Mouse (Mus musculus): ENCODE results near the gene Rora. TPM values are rescaled to one million over a fixed set of nuclear protein-coding genes. Genes with fewer than 3 reads are reported as not detected.

Gene Rora
- polyA plus RNA-seq, 1 experiment: 4.7 TPM

- Histone ChIP-seq H3K4me3 (ENCODE audit: control insufficient read depth, insufficient read depth, low read length) (no peak overlapping the region), H3K36me3 (ENCODE audit: control insufficient read depth, insufficient read depth, low read length) (no peaks in the 10 kb centered on the region), H3K4me1 (replicated peaks; ENCODE audit: control insufficient read depth, insufficient read depth, low read length) (peaks cover 18% of the 10 kb centered on the region; the same call in 1 of the 2 replicates), H3K27me3 (ENCODE audit: control insufficient read depth, insufficient read depth, low read length) (no peaks in the 10 kb centered on the region), H3K27ac (ENCODE audit: control insufficient read depth, insufficient read depth, low read length) (no peak overlapping the region)
- TF ChIP-seq POLR2A (IDR thresholded peaks at IDR 0.05; ENCODE audit: control insufficient read depth, extremely low read depth, insufficient read depth, low read length, poor library complexity) (no peak), CTCF (IDR thresholded peaks at IDR 0.05; ENCODE audit: borderline replicate concordance, control insufficient read depth, extremely low read depth, insufficient read depth, low read length, poor library complexity) (no peak)
- no peak for DNase-seq
- WGBS: 49% methylated on average over 3 of the region's 3 CpGs
These were observed 651.4 kb downstream of the Rora start for GRCm38 (mm10) chr9:69304991-69305390.

GRCm38 (mm10) chr9:69306734-69307528 lies 653.3 kb downstream of the Rora start:
- H3K4me1 ChIP-seq (replicated peaks; ENCODE audit: control insufficient read depth, insufficient read depth, low read length): peaks cover 13% of the 10 kb centered on the region; the same call in 1 of the 2 replicates
- H3K27me3 ChIP-seq (ENCODE audit: control insufficient read depth, insufficient read depth, low read length): no peaks in the 10 kb centered on the region
- no peak overlapping the region for H3K27ac ChIP-seq (ENCODE audit: control insufficient read depth, insufficient read depth, low read length)
- no peaks in the 10 kb centered on the region for H3K36me3 ChIP-seq (ENCODE audit: control insufficient read depth, insufficient read depth, low read length)
- no peak for DNase-seq
- WGBS: 87% methylated on average over 9 of the region's 9 CpGs
- TF ChIP-seq POLR2A (IDR thresholded peaks at IDR 0.05; ENCODE audit: control insufficient read depth, extremely low read depth, insufficient read depth, low read length, poor library complexity) (no peak), CTCF (IDR thresholded peaks at IDR 0.05; ENCODE audit: borderline replicate concordance, control insufficient read depth, extremely low read depth, insufficient read depth, low read length, poor library complexity) (no peak)
- H3K4me3 ChIP-seq (ENCODE audit: control insufficient read depth, insufficient read depth, low read length): no peak overlapping the region

GRCm38 (mm10) chr9:69307974-69308373 lies 654.4 kb downstream of the Rora start:
- 94% methylated on average over 11 of the region's 11 CpGs for WGBS
- Histone ChIP-seq H3K27me3 (ENCODE audit: control insufficient read depth, insufficient read depth, low read length) (no peaks in the 10 kb centered on the region), H3K36me3 (ENCODE audit: control insufficient read depth, insufficient read depth, low read length) (no peaks in the 10 kb centered on the region), H3K4me1 (replicated peaks; ENCODE audit: control insufficient read depth, insufficient read depth, low read length) (peaks cover 11% of the 10 kb centered on the region; the same call in 1 of the 2 replicates), H3K4me3 (ENCODE audit: control insufficient read depth, insufficient read depth, low read length) (no peak overlapping the region), H3K27ac (ENCODE audit: control insufficient read depth, insufficient read depth, low read length) (no peak overlapping the region)
- no peak for DNase-seq
- no peak for TF ChIP-seq POLR2A (IDR thresholded peaks at IDR 0.05; ENCODE audit: control insufficient read depth, extremely low read depth, insufficient read depth, low read length, poor library complexity)
- no peak for TF ChIP-seq CTCF (IDR thresholded peaks at IDR 0.05; ENCODE audit: borderline replicate concordance, control insufficient read depth, extremely low read depth, insufficient read depth, low read length, poor library complexity)

GRCm38 (mm10) chr9:69310524-69310923 lies 656.9 kb downstream of the Rora start:
- Histone ChIP-seq H3K4me1 (replicated peaks; ENCODE audit: control insufficient read depth, insufficient read depth, low read length) (peaks cover 2% of the 10 kb centered on the region; the same call in 1 of the 2 replicates), H3K4me3 (ENCODE audit: control insufficient read depth, insufficient read depth, low read length) (no peak overlapping the region), H3K27ac (ENCODE audit: control insufficient read depth, insufficient read depth, low read length) (no peak overlapping the region), H3K27me3 (ENCODE audit: control insufficient read depth, insufficient read depth, low read length) (no peaks in the 10 kb centered on the region), H3K36me3 (ENCODE audit: control insufficient read depth, insufficient read depth, low read length) (no peaks in the 10 kb centered on the region)
- TF ChIP-seq CTCF (IDR thresholded peaks at IDR 0.05; ENCODE audit: borderline replicate concordance, control insufficient read depth, extremely low read depth, insufficient read depth, low read length, poor library complexity) (no peak), POLR2A (IDR thresholded peaks at IDR 0.05; ENCODE audit: control insufficient read depth, extremely low read depth, insufficient read depth, low read length, poor library complexity) (no peak)
- no peak for DNase-seq
- 94% methylated on average over 12 of the region's 12 CpGs for WGBS

GRCm38 (mm10) chr9:69313297-69313696 lies 659.7 kb downstream of the Rora start:
- 96% methylated on average over 3 of the region's 3 CpGs for WGBS

GRCm38 (mm10) chr9:69314451-69315210 lies 661.0 kb downstream of the Rora start:
- TF ChIP-seq CTCF (IDR thresholded peaks at IDR 0.05; ENCODE audit: borderline replicate concordance, control insufficient read depth, extremely low read depth, insufficient read depth, low read length, poor library complexity): no peak
- TF ChIP-seq POLR2A (IDR thresholded peaks at IDR 0.05; ENCODE audit: control insufficient read depth, extremely low read depth, insufficient read depth, low read length, poor library complexity): no peak
- 92% methylated on average over 9 of the region's 9 CpGs for WGBS
- no peak overlapping the region for H3K27ac ChIP-seq (ENCODE audit: control insufficient read depth, insufficient read depth, low read length)

More at GRCm38 (mm10) chr9:69313297-69313696, 659.7 kb downstream of the Rora start:
- H3K27me3 ChIP-seq (ENCODE audit: control insufficient read depth, insufficient read depth, low read length): no peaks in the 10 kb centered on the region
- no peaks in the 10 kb centered on the region for H3K36me3 ChIP-seq (ENCODE audit: control insufficient read depth, insufficient read depth, low read length)
- H3K4me3 ChIP-seq (ENCODE audit: control insufficient read depth, insufficient read depth, low read length): no peak overlapping the region
- DNase-seq: no peak
- no peaks in the 10 kb centered on the region; the same call in 1 of the 2 replicates for H3K4me1 ChIP-seq (replicated peaks; ENCODE audit: control insufficient read depth, insufficient read depth, low read length)
- no peak overlapping the region for H3K27ac ChIP-seq (ENCODE audit: control insufficient read depth, insufficient read depth, low read length)
- TF ChIP-seq POLR2A (IDR thresholded peaks at IDR 0.05; ENCODE audit: control insufficient read depth, extremely low read depth, insufficient read depth, low read length, poor library complexity) (no peak), CTCF (IDR thresholded peaks at IDR 0.05; ENCODE audit: borderline replicate concordance, control insufficient read depth, extremely low read depth, insufficient read depth, low read length, poor library complexity) (no peak)

More at GRCm38 (mm10) chr9:69314451-69315210, 661.0 kb downstream of the Rora start:
- no peaks in the 10 kb centered on the region for H3K27me3 ChIP-seq (ENCODE audit: control insufficient read depth, insufficient read depth, low read length)
- DNase-seq: no peak
- H3K4me1 ChIP-seq (replicated peaks; ENCODE audit: control insufficient read depth, insufficient read depth, low read length): no peaks in the 10 kb centered on the region; the same call in 1 of the 2 replicates
- no peak overlapping the region for H3K4me3 ChIP-seq (ENCODE audit: control insufficient read depth, insufficient read depth, low read length)
- H3K36me3 ChIP-seq (ENCODE audit: control insufficient read depth, insufficient read depth, low read length): no peaks in the 10 kb centered on the region

Data from thymus, adult 2 months (tissue).